Mouse (Mus musculus) heart, postnatal 10 days (tissue): ENCODE measurements at regions not wholly inside any gene's neighbourhood (a gene's known extent, or its start where the extent isn't known, plus 50 kb on each side); places are given as distances from the start of the nearest gene placed in this dataset.

Experiments
- DNase-seq, 2 experiments: peaks; one replicate each; pipeline ENCODE4 v3.0.0; 2021
- intact Hi-C: fragments of 180-260 bp; cut with DNase I; formaldehyde crosslinking; loops from one replicate; pipeline ENCODE4 v1.15.1; 2025

DNA sequence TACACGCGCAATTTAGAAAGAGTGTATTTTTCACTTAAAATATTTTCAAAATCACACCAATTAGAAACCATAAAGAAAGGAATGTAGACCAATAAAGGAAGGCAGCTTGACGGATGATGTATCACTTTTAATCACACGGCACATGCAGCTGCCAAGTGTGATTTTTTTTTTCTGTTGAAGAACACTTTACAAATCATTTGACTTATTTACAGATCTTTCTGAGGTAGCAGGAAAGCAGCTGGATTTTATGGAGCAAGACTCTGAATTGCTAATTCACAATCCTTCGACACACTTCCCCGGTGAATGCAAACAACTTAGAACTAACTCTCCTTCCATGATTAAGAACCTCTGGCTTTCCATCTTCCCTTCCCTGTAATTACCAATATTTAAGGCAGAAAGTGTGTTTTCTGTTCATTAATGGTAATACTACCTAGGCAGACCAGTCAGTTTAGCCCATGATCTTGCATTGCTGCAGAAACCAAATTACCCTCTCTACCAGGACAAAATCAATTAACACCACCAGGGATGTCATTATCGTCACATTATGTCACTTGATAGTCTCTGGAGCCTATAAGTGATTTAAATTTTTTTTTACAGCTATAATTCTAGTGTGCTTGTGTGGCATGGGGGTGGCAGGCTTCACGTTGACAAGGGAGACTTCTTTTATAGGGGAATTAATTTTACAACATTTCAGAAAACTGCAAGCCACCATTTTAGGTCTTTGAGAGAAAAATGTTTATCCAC, 239.3 kb upstream of the Veph1 start:
- intact Hi-C loops = no loop called here
- DNase-seq = no peak

DNA sequence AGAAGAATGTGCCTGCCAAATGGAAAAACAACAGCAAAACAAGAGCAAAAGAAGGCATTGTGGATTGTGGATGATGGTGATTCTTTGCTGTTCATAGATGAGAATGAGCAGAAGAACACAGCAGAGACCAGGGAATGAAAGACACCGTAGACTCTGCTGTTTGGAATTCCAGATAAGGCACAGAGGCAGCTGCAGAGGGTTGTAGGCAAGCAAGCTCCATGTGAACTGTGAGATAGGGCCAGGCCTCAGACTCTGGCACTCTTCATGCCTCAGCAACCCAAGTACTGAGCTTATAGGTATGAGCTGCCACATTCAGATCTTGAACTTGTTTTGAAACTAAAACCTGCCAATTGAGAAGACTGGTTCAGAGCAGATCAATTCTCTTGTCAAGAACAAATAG, 223.3 kb upstream of the Veph1 start:
- no peak for DNase-seq
- intact Hi-C loops = no loop called here

DNA sequence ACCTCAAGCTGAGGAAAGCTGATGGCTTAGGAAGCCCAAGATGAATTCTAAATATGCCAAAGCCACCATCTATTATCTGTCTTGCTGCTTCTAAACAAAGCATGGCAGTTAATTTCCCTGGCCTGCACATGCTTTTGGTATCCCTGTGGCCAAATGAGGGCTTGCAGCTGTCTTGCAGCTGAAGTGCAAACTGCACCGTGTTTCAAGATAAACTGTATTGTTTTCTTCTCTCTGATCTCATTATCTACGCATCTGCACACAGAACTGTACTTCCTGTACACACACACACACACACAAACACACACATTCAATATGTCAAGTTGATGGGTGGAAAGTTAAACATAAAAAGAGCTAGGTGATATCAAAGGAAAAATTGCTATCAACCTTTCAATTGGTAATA, 221.7 kb upstream of the Veph1 start:
- intact Hi-C loops = no loop called here

DNA sequence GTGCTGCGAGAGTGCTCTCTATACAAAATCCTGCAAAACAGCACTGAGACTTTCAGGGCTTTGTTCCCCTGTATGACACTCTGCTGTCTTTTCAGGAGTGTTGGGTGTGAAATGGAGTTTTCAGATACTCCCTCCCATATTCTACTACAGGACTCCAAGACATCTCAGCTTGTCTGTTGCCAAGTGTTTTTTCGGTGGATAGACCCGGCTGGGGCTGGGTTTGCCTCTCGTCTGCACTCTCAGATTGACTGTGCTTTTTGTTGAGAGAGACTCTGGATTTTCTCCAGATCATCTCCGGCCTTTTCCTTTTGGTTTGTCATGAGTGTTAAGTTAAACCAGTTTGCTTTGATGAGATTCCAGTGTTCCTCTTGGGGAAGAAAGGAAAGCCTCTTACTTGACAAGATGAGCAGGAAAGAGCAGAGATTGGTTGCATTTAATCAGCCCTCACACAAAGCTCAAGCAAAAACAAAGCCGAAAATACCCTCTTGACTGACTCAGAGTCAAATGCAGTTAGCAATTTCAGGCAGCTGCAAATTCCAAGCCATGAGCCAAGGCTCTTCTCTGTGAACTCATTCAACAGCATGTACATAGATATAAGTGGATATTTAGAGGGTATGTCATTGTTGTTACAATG, 219.3 kb upstream of the Veph1 start:
- intact Hi-C loops = no loop called here
- DNase-seq = peak; percentile 17 to 25

More for the DNA sequence above, 221.7 kb upstream of the Veph1 start:
- no peak for DNase-seq

DNA sequence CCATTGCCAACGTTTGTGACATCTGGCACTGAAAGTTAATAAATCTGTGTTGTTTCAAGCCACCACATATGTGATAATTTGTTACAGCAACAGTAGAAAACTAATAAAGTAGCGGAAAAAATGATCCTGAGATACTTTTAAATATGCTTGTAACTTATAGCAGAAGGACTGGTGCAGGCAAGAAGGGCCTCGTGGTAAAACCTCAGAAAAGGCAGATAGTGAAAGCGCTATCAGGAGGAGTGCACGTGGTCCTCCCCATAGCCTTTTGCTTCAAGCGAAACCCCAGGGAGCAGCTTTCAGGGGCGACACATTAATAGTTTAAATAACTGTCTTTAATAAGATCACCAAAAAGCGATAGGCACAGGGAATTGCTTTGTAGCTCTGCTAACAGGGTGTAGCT, 217.9 kb upstream of the Veph1 start:
- DNase-seq = no peak
- intact Hi-C loops = no loop called here

DNA sequence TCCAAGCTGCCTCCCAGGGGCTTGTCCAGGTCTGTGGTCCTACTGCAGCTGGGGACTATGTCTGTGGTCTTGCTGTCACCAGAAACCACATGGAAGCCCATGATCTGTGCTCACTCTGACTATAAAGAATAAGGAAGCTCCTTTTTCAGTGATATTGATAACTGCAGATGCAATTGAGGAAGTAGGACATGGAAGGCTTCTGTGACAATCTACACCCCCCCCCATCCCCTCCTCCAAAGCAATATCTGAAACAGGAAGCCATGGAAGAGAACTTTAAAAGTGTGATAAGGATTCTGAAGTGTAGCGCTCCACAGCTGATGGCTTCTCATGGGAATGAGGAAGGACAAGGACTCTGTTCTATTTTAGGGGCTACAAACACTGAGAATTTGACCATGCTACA, 215.8 kb upstream of the Veph1 start:
- intact Hi-C loops = no loop called here
- no peak for DNase-seq

DNA sequence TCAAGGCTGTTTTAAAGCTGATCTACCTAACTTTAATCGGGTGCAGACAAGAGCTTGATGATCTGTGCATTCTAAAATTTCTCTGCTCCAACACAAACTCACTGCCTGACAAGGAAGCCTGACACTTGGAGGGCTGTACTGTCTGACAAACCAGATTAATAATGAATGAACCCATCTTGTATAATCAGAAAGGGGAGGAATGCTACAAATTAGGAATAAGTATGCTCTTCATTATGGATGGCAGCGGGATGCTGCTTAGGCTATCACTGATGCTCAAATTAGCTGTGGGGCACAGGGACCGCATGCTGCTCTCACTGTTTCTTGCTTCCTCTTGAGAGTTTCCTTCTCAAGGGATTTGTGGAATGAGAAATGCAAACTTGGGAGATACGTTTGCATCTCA, 213.8 kb upstream of the Veph1 start:
- intact Hi-C loops = no loop called here

DNA sequence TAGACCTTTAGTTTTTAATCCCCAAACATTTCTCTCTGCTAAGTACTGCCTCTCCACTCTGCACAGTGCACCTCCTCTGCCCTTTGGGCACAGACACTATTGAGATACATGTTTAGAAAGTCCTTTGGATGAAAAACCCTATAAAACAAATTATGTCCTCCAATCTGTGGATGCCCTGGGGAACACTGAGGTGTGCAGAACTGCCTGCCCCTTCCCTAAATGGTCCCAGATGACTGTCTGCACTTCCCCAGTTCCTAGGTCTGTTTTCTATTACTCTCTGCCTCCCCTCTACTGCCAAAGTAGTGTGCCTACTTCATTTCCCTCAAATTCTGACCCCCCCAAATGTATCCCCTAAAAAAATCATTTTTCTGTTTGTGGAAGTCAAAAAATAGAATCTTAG, 209.5 kb upstream of the Veph1 start:
- DNase-seq = no peak
- intact Hi-C loops = no loop called here

More for the DNA sequence above, 213.8 kb upstream of the Veph1 start:
- no peak for DNase-seq

DNA sequence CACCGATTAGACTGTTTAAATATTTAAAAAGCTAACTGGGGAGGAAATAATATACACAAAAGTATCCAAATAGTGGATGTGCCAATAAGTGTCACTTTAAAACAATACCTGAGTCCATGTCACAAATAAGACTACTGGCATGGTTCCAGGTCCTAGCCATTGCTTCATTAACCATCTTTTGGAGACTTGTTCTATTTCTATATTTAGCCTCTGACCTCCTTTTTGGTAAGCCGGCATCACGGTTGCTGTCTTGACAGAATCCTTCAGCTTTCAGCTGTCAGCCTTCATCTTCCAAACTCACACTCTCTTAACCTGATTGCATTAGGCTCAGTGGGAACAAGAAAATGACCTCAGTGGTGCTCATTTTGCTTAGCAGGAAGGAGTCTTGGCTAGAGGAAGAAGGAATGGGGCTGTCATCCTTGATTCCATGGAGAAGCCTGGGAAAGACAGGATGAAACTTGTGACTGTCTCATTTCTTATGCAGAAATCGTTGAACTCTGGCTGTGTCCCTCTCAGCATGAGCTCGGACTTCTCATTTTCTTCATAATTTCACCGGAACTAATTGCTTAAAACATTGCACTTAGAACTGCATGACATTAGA, 208.9 kb upstream of the Veph1 start:
- intact Hi-C loops = no loop called here
- no peak for DNase-seq

DNA sequence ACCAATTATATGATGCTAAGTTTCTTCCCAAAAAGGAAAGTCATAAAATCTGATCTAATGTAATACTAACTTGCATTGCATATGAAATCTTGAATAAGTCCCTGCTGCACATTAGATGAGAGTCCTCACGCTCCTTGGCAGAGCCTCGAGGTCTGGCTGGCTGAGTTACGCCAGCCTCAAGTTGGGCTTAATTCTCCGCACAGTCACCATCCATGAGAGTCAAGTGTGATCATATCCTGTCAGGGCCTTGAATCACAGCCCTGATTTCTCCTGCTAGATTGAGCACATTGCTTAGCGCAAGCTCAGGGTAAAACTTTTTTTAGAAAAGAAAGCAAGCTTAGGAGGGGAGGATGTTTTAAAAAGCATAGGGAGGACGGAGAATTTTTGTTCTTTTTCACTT, 208.1 kb upstream of the Veph1 start:
- intact Hi-C loops = no loop called here

DNA sequence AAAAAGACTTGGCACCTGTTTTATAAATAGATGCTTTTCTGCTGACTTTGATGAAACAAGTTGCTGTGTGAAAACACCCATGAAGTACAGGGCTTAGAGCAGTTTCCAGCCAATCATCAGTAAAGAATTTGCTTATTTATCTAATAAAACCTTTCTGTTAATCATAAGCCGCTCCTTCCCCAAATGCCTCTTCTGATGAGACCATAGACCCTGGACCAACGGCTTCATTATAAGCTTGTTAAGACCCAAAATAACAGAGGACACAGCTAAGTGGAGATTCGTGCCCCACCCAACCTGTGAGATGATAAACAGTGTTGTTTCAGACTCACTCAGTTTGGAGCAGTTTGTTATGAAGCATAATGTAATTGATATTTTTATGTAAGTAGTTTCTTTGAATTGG, 207.0 kb upstream of the Veph1 start:
- no peak for DNase-seq
- intact Hi-C loops = no loop called here

More for the DNA sequence above, 208.1 kb upstream of the Veph1 start:
- DNase-seq = no peak

DNA sequence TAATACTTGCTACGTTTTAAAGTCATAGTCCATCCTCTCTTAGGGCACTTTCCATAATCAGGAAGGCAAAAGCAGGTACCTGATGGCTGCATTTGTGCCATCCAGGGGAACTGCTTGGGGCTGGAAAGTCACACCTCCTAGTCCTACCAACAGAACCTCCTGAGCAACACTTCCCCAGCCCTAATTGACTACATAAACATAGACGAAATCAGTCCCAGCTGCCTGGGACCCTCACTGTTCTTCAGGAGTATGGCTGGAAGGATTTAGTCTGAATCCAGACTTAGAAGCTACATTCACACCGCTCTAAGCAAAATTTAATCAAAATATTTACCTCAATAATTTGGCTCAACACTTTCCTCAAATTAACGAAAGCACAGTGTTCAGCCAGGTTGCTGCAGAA, 205.2 kb upstream of the Veph1 start:
- intact Hi-C loops = no loop called here
- DNase-seq = no peak

DNA sequence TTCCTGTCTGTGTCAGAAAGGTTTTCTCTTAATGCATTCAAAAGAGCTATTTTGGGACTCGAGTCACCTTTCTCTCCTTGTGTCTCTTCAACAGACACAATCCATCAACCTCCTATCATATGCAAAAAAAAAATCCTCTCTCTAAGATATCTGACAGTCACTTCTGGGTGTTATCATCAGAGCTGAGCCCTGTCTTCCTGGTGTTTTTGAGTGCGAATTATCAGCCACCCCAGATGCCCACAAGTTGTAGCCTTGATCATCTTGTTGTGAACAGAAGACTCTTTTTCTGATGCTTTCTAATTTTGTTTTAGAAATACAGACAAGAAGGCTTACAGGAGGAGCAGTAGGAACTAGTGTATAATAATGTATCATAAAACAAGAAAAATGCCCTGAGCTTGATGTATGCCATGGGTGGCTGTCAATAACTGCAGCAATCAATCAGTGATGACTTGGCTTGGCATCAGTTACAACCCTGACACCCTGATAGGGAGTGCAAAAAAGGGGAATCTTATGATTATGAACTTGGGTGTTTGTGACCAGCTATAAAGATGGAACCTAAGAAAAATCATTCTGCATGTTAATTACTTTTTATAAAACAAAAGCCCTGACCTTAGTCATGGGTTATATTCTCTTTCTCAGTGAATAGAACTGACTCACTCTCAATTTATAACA, 197.9 kb upstream of the Veph1 start:
- no peak for DNase-seq
- intact Hi-C loops = no loop called here

DNA sequence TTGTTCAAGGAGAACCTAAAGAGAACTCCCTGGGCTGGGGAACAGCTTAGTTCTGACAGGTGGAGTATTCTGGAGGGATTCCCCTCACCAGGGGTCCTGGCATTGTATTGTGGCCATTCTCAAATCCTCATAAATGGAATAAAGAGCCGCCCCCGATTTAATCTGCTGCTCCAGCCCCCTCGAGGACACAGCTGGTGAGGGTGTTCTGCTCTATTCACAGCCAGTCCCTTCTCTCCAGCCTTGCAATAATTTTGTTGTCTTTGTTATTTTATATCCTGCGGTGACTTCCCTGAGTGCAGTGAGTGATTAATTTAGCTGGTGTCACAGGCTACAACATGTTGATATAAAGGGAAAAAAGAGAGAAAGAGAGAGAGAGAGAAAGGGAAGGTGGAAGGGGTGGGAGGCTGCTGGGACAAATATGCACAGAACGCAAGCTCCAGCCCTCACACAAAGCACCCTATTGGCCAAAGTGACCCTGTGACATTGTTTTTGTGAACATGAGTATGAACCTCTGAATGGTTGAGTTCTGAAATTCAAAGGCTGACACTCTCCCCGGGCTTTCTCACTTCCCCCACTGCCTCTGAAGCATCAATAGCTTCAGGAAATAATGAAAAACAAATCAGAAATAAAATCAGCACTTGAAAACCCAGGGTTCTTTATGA, 194.2 kb upstream of the Veph1 start:
- intact Hi-C loops = no loop called here
- DNase-seq = no peak

DNA sequence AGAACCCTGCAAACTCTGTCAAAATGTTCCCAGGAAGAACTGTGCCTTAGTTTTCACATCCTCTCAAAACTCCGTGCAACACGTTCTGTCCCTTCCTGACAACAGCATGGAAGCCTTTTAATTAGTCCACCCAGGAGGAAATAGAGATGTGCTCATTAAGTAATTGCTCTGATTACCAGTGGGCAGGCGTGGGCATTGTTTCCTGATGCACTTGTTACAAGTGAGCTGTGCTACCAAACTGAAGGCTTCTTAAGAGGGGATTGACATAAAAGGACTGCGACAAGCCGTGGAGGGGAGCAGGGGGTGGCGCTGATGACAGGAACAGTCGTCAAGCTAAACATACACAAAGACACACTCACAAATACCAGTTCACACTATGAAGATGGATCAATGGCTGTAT, 192.1 kb upstream of the Veph1 start:
- DNase-seq = no peak
- intact Hi-C loops = no loop called here

DNA sequence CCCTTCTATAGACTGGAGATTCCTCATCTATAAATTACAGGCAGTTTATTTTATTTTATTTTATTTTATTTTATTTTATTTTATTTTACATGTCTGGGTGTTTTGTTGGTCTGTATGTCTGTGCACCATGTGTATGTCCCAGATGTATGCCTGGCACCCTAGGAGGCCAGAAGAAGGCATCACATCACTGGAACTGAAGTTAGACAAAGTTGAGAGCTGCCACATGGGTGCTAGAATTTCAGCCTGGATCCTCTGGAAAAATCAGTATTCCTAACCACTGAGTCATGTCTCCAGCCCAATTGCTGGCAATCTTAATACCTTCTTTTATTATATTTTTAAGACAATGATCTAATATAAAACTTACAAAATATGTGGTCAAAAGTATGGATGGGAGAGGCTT, 190.0 kb upstream of the Veph1 start:
- DNase-seq = no peak
- intact Hi-C loops = no loop called here

DNA sequence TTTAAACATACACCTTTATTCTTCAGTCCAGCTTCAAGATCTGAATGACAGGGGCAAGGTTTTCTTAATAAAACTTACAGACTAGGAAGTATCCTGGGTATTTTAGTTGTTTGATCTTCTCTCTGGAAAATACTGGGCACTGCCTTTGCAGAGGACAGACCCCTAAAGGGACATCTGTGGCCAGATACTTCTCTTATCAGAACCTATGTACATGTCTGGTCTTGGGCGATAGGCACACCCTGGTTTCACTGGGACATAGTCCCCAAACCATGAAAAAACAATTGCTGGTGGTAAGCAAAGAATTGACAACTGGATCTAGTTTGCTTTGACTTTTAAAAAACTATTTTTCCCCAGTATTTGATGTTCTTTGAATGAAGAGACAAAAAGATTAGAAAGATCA, 189.5 kb upstream of the Veph1 start:
- DNase-seq = no peak
- intact Hi-C loops = no loop called here

DNA sequence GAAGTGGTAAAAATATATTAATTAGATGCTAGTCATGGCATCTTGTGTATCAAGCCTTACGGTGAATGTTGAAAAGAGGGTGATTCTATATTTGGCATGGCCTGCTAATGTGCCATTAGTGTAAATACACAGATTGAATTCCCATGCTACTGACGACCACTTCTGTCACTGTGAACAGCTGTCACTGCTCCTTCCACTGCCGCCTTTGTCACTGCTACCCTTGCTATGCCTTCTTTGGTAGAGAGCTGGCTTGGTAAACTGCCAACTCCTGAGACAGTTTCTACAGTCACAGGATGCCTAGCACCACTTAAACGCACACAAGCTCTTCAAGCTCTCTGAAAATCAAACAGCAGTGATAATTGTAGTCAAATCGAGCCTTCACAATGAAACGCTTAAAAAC, 184.1 kb upstream of the Veph1 start:
- intact Hi-C loops = no loop called here
- DNase-seq = peak; percentile 33 to 54

DNA sequence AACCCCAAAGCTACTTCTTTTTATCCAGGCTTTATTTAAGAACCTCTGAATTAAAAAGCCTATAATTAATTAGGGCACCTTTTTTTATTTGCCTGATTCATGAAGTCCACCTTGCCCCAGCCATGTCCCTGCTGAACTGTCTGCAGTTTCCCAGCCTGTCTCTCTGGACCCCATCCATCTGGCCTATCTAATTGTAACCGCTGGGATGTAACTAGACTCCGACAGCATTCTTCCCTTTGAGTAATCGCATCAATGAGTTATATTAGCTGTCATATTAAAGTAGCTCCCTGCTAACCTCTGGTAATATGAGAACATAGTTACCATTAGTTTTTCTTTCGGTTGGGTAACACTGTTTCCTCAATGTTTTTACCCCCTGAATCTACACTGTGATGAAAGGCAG, 182.6 kb upstream of the Veph1 start:
- DNase-seq = peak; percentile 15 to 19
- intact Hi-C loops = no loop called here

DNA sequence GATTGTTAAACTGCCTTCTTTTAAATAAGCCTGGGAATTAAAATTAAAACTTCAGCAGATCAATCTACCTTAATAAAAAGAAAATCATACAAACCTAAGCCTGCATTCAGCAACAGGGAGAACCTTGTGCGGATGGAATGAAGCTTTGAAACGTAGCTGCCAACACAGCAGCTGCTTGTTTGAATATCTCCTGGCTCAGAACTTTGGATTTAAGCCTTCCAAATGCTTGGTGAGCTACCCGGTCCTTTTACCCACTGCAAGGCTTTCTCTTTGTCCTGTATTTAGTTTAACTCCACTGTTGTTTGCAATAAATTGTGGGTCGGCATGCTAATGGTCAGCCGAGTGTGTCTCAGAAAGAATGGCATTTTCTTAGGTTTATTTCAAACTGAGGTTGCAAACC, 169.7 kb upstream of the Veph1 start:
- no peak for DNase-seq
- intact Hi-C loops = no loop called here

DNA sequence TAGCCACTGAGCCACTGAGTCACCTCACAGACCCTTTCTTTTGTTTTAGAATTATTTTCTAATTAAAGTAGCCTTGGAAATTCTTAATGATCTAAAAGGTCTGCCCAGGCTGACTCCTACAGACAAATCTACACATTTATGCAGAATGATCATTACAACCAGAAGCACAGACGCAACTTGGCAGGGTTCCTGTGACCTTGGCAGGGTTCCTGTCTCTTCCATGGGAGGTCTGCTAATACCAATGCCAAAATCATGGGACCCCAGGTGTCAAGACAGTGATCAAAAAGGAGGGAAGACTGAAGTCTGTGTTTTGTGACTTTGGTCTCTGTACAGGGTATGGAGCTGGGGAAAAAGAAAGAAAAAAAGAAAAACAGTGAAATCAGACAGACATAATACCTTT, 168.7 kb upstream of the Veph1 start:
- DNase-seq = no peak
- intact Hi-C loops = no loop called here
